Mouse (Mus musculus) Muller cell, postnatal 12 days (primary cell): ENCODE measurements at regions not wholly inside any gene's neighbourhood (a gene's known extent, or its start where the extent isn't known, plus 50 kb on each side); places are given as distances from the start of the nearest gene placed in this dataset.
A peak's percentile ranks its signal among the peaks of the same experiment; 100 is the strongest.

ENCODE experiments used
- DNase-seq: peaks from one replicate; pipeline ENCODE4 v3.0.0-alpha.2; 2015; ENCODE audit errors: inconsistent ontology term

DNA sequence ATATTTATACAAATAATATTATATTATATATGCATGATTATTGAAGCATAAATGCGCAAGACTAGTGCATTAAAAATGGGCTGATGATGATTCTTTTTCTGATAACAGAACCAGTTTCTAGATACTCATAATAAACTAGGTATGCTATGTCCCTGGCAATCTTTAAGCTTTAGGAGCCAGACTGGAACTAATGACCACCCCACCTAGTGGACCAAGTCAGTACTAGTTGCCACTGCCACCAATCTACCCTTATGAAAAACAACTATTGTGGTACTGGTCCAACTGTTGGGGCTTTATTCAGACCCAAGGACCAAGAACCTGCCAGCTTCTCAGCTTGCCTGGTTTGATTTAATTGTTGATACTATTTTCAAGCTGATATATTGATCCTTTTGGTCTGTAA is 722.8 kb downstream of the Dach1 start:
- DNase-seq: no peak

GRCm38 (mm10) chr14:97440326-97440725 is 729.2 kb downstream of the Dach1 start:
- DNase-seq: no peak

GRCm38 (mm10) chr14:97435453-97436233 is 733.9 kb downstream of the Dach1 start:
- DNase-seq: no peak

GRCm38 (mm10) chr14:97431221-97431620 is 738.3 kb downstream of the Dach1 start:
- no peak for DNase-seq

DNA sequence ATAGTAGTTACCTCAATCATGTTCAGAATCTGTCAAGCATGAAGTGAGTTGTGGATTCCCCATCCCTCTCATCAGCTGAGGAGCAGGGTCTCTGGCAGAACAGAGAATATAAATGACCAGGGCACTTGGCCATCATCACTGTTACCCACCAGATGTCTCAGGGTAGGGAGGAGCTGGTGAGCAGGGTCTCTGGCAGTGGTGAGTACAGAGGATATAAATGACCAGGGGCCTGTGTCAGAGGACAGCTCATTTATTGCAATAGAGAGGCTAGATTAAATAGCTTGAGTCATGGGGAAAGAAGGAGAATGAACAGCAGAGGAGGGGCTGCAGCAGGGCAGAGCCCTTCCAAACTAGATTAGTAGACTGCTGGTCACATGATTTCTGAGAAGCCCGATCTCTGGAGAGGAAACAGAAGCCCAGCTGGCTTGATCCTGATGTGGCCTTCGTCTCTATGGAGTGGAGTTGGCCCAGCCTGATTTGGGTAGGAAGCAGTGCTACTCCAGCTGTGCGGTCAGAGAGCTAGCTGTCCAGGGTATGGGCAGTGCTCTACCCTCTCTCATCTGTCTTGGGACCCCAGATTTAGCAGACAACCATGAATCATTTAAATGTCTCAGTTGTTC is 766.3 kb downstream of the Dach1 start:
- DNase-seq: no peak

DNA sequence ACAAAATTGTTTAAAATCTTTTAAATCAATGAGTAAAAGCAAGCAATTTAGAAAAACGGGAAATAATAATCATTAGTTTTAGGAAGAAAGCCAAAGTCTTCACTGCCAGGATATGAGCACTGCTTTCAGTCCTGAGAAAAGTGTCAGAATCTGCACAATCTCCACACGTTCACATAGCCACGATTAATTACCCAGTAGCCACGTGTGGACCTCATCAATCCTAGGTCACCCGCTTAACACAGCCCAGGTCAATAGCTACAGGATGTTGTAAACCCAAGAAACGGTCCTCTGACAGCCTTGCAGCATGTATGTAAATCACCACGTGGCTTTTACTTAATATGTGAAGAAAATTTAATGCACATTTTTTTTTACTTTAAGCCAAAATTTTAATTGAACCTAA is 773.2 kb downstream of the Dach1 start:
- no peak for DNase-seq

GRCm38 (mm10) chr14:97395750-97396377 is 773.7 kb downstream of the Dach1 start:
- DNase-seq: no peak

GRCm38 (mm10) chr14:97389005-97389404 is 780.6 kb downstream of the Dach1 start:
- no peak for DNase-seq

GRCm38 (mm10) chr14:97380131-97380530 is 789.4 kb downstream of the Dach1 start:
- no peak for DNase-seq

DNA sequence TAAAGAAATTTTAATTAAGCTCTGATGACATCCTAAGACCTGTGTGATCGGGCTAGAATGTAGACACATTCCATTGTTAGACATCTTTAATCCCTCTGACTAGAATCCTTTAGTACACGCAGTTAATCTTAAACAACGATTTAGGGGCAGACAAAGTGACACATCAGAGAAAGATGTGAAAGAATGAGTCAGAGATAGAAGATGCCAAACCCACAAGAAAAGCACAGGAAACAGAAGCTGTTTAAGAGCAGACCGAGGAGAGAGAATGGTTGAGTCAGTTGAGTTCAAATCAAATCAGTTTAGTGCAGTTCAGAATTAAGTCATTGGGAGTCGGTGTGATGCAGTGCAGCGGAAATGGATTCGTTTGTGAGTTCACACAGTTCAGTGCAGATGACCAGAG is 812.6 kb downstream of the Dach1 start:
- peak; percentile 43 for DNase-seq

DNA sequence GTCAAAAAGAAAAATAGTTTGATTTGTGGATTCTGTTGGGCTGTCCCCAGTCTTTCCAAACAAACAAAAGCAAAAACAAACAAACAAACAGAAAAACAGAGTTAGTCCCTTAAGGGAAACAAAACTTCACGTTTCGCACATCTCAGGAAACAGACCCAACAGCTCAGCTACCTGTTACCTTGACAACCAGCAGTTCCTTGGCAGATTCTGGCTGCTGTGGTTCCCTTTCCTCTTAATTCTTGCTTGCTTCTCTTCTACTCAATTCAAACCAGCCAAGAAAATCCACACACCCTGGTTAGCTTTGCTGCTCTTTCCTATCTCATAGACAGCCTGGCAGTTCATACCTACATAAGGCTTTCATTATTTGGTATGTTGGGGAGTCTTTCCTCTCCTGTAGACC is 821.6 kb downstream of the Dach1 start:
- DNase-seq: no peak

- DNase-seq: peak; percentile 26
Measured at GRCm38 (mm10) chr14:97331388-97331787, 812.5 kb upstream of the Klhl1 start.

DNA sequence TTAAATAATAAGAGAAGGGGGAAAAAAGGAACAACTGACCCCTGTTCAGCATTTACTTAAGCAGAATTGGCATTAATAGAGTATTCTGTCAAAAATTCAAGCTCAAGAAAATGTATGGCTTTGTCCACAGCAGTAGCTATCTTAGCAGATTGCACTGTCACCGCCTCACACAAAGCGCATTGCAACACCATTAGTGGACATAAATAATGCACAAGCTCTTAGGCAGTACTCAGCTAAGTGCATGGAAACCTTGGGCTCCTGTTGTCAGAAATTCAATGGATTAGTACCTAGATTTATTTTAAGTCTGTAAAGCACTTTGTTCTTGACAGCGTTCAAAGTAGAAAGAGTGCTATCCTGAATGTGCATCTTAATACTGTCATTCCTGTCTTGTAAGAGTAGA is 811.1 kb upstream of the Klhl1 start:
- DNase-seq: no peak

- DNase-seq: peak; percentile 11
Measured at GRCm38 (mm10) chr14:97293109-97293508, 774.2 kb upstream of the Klhl1 start.

- no peak for DNase-seq
Measured at GRCm38 (mm10) chr14:97287447-97287846, 768.5 kb upstream of the Klhl1 start.

DNA sequence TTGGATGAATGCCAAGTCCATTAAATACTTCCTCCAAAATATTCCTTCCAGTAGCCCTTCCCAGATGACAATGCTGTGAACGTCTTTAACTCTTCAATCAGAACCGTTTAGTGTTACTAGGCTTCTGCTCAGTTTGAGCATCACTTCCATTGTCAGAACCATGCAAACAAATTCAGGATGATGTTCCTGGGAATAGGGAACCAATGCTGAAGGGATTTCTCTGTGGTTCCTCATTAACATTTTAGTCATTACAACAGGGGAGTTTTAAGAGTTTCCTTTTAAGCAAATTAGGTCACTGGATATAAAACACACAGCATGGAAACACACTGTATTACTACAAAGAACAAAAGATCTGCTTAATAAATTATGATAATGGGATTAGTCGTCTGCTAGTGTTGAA is 739.6 kb upstream of the Klhl1 start:
- DNase-seq: peak; percentile 13
